Mouse (Mus musculus) forelimb bud, embryonic 11.5 days (tissue): Measurements from ENCODE around the gene Fam107b.

Source experiments
- DNase-seq: peaks from one replicate; pipeline ENCODE4 v3.0.0-alpha.2; 2012; ENCODE audit warnings: low read depth, low spot score

The Fam107b gene

DNA sequence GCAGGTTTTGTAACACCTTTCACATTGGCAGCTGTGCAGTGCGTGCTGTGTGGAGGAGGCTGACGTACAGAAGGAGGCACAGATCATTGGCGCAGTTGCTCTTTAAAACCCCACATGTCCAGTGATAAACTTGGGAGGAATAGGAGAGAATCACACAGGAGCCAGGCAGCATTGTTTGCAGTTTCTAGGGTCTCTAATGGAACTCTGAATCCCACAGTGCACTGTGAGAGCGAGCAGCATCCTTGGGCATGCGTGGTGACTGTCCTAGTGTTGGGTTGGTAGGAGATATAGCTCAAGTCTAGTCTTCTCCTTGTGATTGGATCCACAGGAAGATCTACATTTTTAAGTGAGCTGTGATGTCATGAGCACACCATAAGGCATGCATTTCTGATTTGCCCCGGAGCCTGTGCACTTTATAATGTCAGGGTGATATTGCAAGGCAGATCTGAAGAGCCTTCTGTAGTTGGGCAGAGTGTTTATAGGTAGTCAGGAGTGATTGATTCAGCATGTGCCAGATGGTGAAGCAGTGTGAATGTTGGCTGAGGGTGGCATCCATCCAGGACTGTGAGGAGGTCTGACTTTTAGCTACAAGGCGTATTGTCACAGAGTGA lies 169.2 kb downstream of the Fam107b start:
- DNase-seq = peak; percentile 28

DNA sequence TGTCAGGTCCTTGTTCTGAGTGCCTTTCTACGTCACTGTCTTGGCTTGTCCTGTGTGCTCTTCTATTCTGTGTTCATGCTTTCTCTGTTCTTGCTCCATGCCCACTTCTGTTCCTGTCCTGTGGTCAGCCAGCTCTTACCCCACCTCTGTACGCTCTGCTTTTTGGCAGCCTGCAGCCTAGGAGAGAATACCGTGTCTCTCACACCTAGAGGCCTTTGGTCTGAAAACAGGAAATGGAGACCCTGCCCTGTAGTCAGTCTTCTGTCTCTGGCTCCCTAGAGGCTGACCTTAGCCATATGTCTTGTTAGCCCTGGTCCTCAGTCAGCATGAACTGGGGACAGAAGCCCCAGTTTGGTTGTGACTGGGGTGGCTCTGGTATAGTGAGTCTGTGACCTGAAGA lies 170.0 kb downstream of the Fam107b start:
- DNase-seq = no peak

DNA sequence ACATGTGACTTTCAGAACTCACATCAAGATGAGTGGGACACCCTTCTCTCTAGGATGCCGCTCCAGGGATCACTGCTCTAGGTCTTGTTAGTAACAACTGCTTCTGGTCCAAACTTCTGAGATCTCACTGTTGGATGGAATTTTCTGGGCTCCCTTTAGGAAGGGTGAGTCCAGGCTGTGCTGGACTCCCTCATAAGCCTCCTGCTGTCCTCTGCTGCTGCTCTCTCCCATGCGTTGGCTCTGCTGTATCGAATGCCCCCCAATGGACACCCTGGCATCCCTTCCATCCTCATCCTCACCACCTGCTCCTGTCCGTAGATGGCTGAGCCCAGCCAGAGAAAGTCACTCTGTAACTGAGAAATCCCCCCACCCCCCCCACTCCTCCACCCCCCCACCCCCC lies 170.4 kb downstream of the Fam107b start:
- DNase-seq = no peak

DNA sequence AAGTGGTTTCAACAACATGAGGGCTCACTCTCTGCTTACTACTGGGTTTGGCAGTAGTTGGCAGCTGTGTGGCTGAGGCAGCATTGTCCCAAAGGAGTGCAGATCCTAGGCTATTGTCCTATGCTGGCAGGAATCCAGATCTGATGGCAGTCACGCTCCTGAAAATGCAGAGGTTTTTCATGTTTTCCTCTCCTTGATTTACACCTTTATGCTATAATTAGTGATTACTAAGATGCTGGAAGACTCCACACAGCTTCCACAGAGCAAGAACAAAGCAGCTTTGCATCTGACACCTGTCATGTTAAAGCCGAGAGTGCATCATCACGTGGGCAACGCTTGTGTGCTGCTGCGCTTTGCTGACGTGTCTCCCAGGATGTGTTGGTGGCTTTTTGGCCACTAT lies 172.2 kb downstream of the Fam107b start:
- DNase-seq = no peak

DNA sequence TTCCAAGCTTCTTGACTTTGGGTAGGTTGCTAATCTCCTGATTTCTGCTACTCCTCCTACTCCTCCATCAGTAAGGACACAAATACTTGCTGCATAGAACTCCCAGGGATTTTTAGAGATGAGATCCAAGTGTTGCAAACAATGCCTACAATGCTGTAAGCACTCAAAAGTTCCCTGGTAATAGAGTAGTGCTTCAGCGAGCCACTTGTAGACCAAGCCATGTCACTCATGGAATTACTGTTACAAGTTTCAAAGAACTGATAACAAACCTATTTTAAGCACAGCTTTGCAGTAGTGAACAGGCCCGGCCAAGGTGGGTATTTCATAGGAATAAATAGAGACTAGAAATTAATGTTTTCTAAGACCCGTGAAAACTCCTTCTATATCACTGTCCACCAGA lies 174.8 kb downstream of the Fam107b start:
- DNase-seq = no peak

DNA sequence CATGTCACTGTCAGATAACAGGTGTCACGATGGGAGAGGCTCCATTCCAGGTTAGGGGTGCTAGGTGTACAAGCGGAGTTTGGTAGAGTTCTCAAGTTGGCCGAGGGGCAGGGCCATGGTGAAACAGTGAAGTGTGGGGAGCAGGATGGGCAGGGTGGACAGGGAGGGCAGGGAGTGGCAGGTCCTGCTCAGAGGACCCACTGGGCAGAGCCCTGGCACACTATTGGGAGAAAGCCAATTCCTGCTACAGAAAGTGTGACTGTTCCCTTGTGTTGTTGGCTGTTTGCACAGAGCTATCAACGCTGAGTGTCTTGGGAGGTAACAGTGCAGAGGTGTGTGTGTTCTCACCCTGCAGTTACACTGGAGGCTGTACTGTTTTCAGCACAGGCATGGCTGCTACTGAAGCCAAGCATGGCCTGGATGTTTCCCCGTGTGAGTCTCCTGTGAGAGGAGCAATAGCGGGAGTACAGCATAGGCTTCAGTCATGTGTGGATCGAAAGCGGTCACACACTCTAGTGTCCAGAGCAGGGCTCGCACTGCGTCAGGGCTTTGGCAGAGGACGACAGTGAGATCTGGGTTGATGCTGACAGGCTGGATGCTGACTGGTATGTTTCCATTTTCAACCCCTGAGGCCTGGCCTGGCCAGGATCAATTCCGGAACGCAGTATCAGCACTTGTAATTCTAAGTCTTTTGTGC lies 175.8 kb downstream of the Fam107b start:
- no peak for DNase-seq

DNA sequence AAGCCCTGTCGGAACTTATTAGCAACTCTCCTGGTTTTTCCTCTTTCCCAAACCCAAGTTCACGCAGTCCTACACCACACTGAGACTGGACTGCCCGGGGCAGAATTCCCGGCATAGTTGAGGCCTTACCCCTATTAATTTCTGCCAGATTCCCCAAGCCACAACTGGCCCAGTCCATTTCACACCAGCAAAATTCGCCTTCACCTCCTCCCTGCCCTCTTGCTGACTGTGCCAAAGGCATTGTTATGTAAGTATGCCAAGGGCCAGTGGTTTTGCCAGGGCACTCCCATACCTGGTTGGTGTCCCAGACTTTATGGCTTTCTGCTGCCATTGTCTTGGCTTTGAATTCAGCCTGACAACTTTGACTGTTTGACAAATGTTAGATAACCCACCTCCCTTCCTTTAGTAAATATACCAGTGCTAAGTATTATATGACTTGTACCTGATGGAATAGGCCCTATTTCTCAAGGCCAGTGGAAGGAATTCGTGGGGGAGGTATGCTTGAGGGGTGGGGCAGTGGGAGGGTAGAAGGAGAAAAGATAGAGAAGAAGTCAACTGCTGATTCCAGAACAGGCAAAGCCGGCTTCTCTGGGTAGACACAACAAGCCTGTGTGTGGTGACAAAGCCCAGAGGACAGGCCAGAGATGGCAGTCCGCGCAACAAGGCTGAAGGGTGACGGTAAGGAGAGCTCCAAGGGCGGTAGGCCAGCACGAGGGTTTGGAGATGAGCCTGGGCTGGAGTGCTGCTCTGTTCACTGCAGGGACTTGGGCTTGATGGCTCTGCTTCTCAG lies 178.6 kb downstream of the Fam107b start:
- peak; percentile 55 for DNase-seq

DNA sequence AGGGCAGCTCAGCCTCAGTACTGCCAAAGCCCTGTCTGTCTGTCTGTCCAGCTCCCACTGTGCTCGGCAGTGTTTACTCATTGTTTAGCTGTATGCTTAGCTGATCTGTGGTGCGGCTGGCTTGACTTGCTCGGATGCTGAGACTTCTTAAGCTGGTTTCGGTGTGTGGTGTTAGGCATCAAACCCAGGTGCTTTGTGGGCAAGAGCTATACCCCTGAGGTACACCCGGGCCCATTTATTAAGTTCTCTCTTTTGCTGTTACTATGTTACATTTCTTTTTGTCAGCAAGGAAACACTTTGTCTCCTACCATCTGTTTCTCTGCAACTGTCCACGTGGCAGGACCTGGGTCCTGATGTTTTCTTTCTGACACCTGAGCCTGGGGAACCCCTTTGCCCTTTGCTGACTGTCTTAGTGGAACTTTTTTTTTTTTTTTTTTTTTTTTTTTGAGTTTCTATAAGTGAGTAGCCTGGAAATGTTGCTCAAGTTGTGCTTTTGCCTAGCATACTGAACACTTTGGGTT lies 179.3 kb downstream of the Fam107b start:
- DNase-seq = no peak

DNA sequence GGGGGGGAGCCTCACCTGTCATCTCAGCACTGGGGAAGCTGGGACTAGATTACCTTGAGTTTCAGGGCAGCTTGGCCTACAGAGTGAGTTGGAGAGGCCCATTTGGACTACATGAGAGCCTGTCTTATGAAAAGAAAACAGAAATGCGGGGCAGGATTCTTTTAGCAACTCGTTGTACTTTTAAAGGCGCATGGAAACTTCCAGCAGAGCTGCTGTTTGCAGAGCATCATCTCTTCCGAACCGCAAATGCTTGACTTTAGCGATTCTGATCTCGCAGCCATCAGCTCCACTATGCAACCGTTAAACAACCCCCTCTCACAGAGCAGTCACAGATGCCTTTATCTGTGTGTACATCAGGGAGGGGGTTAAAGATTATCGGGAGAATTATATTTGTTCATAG lies 179.8 kb downstream of the Fam107b start:
- DNase-seq = no peak

DNA sequence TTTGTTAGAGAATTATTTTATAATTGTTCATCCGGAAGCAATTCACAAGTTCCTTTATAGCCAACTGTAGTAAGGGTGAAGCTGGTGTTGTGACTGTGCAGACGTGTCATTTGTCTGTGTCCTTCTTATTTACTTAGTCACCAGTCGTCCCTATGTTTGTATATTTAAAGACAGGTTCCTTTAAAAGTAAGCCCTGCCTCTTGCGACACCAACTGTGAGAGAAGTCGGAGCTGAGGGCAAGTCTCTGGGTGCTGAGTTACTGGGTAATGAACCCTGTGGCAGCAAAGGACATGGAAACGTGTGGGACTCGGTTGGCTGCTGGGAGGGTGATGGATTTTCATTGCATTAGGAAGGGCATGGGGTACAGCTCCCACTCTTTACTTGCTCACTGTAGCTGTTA lies 182.1 kb downstream of the Fam107b start:
- DNase-seq = no peak

DNA sequence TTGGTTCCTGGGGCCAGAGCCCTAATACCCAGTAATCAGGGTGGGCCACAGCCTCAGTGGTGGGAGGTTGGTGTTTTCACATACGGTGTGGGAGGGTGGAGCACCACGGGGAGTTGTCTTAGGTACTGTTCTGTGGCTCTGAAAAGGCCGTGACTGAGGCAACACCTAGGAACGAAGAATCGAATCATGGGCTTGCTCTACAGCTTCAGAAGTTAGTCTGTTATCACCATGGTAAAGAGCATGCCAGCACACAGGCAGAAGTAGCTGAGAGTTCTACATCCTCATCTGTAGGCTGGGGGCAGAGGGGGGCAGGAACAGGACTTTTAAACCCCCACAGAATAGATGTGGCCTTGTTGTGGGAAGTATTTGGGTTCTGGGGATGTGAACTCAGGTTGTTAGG lies 182.6 kb downstream of the Fam107b start:
- no peak for DNase-seq

DNA sequence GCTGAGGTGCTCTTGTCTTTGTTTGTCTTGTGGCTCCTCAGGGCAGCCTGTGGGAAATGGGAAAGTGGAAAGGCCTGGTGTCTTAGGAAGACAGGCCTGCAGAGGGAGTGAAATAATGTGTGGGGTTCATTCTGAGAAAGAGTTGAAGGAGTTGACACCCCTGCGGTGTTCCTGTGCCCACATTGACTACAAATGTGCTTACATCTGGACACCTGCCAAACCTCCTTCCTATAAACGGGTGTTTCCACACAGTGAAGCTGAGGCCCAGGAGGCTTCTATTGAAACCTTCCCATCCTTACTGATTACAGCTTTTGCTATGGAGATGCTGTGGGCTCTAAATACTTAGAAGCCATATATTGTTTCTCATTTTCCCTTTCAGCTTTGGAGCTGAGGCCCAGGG lies 183.5 kb downstream of the Fam107b start:
- DNase-seq = no peak

DNA sequence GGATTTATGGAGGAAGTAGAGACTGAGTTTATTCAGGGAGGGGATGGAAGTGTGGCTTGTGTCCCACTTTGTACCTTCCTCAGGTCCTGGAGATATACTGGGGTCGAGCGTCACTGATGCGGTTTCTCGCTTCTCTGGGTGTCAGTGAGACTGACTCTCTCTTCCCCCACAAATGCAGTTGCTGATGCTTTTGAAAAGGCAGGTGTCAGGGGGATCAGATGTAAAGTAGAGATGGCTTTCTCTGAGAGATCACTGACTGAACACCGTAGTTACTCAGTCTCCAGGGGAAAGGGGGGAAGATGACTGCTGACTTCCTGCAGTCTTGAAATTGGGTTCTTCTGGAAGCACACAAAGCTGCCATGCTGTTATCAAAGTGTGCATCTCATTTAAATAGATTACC lies 185.6 kb downstream of the Fam107b start:
- no peak for DNase-seq

DNA sequence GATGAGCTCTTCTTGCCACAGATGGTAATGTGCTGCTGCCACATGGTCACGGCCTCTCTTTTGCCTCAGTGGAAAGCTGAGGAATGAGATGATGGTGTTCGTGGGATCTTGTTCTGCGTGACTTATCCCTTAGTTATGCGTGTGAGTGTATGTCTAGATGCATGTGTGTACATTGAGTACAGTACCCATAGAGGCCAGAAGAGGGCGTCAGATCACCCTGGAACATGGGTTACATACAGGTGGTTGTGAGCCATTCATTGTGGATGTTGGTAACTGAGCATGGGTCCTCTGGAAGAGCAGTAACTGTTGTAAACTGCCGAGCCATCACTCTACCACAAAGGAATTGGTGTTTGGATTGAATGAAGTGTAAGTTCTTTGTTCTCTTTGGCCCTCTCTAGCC lies 188.1 kb downstream of the Fam107b start:
- no peak for DNase-seq

DNA sequence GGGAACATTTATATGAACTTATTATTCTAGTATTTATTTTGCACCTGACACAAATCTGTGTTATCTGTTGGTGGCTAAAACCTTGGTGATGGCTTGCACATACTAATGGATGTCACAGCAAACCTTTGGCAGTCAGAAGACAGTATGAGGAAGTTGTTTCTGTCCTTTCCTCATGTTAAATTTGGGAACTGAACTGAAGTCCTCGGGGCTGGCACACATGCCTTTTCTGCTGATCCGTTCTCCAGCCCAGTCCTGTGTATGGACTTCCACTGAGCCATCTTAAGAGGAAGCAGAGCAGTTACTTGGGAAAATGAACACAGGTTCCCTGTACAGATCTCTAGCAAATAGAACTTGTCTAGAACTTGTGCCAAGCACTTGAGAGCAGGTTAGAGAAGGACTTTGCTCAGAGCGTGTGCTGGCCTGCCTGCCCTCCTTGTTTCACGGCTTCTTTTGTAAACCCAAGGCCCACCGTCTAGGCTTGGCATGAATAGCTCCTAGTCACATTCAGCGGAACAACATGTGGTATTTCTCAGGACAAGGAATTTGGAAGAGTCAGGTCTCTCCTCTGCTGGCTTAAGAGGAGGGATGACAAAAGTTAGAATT lies 190.0 kb downstream of the Fam107b start:
- no peak for DNase-seq

DNA sequence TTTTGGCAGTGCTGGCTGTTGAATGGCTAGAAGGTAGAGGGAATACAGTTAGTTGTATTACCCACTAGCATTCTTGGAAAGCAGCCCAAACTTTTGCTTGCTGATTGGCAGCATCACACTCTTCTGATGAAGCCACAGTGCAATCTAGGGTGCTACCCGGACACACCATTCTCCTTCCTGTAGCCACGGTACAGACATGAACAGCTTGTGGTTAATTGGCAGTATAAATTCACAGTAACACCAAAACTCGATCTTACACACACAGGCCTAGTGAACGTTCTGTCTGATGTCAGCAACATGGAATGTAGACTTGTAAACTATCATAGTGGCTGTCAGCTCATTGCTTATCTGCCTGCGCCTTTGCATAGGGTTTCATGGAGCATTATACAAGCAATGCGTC lies 193.8 kb downstream of the Fam107b start:
- no peak for DNase-seq

DNA sequence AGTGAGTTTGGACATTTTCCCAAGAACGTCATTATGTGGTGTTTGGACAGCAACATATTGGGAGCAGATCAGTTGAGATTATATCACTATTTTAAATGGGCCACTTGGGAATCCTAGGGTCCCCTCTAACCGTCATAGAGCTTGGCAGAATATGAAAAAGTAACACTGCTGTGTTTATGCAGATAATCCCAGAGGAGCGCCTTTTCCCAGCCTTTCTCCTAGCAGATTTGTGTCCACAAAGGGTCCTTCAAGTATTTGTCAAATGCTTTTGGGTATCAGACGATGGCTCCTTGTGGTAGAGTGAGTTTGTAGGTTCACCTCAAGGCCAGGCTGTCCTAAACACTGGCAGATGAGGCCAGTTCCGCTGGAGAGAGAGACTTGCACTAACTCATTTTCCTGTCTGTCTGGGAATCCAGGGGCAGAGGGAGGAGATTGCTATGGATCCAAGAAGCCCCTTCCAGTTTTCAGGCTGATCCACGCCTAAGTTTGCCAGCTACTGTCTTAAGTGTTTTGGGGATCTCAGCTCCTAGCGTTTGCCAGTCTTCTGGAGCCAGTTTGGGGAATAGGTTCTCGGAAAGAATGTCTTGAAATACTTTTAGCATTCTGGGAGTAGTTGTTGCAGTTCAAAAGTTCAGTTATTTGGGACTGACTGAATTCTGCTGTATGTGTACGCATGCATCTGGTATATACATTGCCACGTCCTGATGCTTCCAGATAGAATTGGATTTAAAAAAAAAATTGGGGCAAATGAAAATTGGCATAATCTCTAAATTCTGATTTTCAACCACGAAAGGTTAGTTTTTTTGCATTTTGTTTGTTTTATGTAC lies 195.9 kb downstream of the Fam107b start:
- DNase-seq = no peak

DNA sequence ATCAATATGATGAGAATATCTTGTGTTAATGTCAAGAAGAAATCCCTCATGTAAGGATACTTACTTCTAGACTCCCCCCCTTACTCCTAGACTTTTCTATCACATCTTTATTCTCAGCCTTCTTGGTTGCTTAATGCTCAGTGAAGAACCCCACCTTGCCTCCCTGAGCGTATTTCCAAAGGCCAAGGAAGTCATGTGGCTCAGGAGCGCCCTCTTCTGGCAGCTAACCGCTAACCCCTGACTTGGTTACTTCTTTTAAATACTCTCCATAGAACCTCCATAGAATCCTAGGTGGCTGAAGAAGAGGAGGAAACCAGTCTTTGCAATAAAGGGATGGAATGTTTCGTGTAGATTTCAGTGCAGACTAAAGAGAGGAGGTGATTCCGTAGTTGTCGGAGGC lies 199.0 kb downstream of the Fam107b start:
- DNase-seq = peak; percentile 81

DNA sequence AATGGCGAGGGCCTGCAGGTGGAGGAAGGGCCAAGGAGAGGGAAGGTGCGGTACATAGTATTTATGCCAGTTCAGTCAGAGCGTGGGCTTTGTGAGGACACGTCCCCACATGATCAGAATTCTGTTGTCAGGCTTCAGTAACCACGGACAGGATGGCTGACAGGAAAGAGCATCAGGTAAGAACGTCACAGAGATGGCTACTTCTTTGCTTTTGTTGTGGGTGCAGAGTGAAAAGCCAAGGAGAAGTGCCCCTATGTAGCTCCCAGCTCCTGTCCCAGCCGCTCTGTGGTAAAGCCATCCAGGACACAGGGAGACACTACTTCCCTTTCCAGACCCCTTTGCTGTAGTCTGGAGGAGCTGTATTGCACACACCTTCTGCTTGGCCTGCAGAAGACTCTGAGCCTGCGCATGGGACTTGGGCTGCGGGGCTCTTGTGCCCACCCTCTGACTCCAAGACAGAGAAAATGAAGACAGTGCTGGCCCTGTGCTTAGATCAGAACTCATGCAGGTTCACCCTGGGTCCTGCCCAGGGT lies 199.6 kb downstream of the Fam107b start:
- DNase-seq = no peak

DNA sequence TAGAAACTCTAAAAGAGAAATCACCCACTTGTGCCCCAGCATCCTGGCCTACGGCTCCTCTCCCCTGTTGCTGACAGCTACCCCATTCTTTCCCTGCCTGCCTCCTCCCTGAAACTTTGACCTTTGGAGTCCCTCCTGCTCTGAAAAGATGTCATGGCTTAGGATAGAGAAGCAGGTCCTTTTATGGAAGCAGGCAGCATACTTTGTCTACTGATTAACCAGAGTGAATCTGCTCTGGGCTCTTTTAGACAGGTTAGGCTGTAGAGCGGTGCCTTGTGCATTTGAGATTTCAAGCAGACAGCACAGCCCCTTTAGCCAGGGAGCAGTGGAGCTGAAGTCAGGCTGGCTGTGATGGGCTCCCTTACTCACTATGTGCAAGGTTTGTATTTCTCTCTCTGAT lies 200.1 kb downstream of the Fam107b start:
- DNase-seq = no peak

DNA sequence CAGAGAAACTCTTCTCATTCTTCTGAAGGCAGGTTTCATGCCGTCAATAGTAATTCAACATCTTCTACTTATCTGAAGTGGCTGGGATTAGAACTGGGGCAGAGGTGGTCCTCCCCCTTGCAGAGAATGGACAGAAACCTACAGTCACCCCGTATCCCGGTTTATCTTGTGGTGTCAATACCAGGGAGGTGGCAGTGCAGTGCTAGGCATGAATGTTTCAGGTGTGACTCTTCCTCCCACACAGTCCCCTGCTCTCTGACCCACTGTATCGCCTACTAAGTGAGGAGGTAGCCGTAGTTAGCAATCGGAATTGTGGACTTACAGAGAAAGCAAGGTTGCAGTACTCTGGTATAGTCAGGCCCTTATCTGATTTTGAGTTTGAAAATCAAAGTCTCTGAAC lies 201.2 kb downstream of the Fam107b start:
- DNase-seq = no peak
